Mouse (Mus musculus) heart, postnatal 36 days (tissue): ENCODE data around the gene Hsf5. TPM values are rescaled to one million over a fixed set of nuclear protein-coding genes. Genes with fewer than 3 reads are reported as not detected.
A peak's percentile ranks its signal among the peaks of the same experiment; 100 is the strongest.

Experiments
- DNase-seq, 2 experiments: peaks; one replicate each; pipeline ENCODE4 v3.0.0; 2021 to 2022
- intact Hi-C: fragments of 180-260 bp; cut with DNase I; formaldehyde crosslinking; loops from one replicate; pipeline ENCODE4 v1.15.1; 2025
- total RNA-seq, 2 experiments: library from RNA; stranded (reverse); gene quantifications; 2 replicates each; pipeline ENCODE4 v1.2.3; 2021

Hsf5 gene
- total RNA-seq, 2 experiments from 2014 or later, result not detected

DNA sequence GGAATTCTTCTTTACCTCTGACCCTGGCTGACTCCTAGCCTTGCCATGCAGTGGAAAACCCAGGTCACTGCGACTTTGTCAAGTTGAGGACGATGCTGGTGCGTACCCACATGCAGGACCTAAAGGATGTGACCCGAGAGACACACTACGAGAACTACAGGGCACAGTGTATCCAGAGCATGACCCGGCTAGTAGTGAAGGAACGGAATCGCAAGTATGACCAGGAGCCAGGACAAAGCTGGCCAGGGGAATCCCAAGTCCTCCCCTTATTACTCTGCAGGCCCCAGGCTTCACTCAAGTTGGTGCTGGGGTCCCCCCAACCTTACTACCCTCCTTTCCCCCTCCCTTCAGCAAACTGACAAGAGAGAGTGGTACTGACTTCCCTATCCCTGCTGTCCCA is 27.4 kb upstream of the Hsf5 start:
- intact Hi-C loops, result loop anchor here (5.0 kb wide), 4 partner anchors 67 to 372 kb away; no protein-coding TSS in a partner anchor

DNA sequence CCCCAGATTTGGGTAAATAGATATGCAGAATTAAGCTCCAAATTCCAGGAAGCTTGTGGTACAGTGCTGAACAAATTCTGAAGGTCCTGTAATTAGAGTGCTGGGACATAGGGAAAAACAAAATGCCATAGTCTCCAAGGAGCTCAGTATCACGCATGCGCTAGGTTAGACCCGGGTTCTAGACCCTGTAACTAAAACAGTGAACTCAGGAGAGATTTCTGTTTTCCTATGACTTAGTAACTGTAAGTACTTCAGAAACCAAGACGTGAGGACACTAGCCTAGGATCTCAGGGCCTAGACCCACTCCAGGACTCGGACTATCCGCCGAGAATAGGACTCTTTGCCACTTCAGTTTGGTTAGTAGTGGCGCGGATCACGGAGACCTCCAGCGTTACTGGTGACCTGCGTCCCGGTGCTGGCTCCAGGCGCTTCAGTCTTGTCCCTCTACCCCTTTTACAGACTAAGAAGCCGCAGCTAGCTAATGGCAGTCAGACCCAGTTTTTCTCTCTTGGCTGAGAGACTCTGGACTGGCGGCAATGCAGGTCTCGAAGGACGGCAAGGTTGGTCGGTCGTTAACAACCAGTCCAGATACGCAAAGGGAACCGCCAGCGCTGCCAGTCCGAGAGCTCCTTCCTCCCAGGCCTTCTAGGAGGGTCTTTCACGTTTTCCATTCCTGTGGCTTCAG is 26.0 kb upstream of the Hsf5 start:
- intact Hi-C loops, result loop anchor here (5.0 kb wide), 4 partner anchors 69 to 374 kb away; no protein-coding TSS in a partner anchor
- peak; percentile 52 to 63 for DNase-seq

More for the DNA sequence above, 27.4 kb upstream of the Hsf5 start:
- DNase-seq, result no peak

DNA sequence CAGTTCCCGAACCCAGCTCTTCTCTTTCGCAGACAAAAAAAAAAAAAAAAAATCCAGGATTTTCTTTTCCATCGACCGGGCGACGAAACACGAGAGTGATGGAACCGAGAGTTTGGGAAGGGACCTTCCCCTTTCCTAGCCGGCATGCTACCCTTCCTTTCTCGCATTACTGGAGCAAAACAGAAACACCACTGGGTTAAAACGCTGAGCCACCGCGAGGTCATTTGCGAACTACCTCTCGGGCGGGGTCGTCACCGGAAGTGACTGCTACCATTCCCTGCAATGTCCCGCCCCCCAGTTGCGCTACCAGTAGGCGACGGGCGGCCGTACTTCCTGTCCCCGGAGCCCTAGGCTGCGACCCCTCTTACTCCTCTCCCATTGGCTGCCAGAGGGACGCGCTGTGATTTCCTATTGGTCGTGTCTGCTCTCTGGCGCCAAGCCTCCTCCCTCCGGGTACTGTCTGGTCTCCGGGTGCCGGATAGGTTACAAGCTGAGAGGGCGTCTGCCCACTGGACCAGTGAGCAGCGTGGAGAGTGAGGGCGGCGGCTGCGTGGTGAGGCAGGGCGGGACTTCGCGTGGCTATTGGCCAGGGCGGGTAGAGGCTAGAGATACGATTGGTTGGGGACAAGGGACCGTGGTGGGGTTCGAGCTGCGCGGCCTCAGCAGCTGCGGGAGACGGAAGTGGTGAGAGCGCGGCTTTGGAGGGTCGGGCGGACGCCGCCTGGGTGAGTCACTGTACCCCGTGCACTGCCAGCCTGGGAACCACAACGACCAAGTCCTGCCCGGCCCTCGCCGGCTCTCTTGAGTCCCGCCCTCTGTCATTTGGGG is 25.2 kb upstream of the Hsf5 start, which contains the start of gene Mtmr4:
Gene Mtmr4, plus strand, starts transcription at position 637 of the 828 bp plus-strand sequence.
- intact Hi-C loops, result loop anchor here (5.0 kb wide), 4 partner anchors 69 to 374 kb away; no protein-coding TSS in a partner anchor
- DNase-seq, result peak; percentile 97 to 98

DNA sequence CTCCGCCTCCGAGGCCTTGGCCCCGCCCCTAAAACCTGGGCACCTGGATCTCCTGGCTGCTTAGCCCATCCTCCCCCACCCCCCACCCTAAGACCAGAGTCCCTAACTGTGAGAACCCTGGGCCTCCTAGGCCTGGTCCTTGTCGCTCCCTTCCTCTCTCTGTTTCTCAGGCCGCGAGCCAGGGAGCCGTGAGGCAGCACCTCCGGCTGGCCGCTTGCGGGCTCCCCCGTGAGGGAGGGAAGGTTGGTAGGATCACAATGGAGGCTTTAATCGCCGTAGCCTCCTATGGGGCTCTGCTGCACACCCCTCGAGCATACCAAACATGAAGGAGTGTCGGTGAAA is 24.6 kb upstream of the Hsf5 start:
- no peak for DNase-seq
- intact Hi-C loops, result loop anchor here (5.0 kb wide), 4 partner anchors 70 to 375 kb away; no protein-coding TSS in a partner anchor

DNA sequence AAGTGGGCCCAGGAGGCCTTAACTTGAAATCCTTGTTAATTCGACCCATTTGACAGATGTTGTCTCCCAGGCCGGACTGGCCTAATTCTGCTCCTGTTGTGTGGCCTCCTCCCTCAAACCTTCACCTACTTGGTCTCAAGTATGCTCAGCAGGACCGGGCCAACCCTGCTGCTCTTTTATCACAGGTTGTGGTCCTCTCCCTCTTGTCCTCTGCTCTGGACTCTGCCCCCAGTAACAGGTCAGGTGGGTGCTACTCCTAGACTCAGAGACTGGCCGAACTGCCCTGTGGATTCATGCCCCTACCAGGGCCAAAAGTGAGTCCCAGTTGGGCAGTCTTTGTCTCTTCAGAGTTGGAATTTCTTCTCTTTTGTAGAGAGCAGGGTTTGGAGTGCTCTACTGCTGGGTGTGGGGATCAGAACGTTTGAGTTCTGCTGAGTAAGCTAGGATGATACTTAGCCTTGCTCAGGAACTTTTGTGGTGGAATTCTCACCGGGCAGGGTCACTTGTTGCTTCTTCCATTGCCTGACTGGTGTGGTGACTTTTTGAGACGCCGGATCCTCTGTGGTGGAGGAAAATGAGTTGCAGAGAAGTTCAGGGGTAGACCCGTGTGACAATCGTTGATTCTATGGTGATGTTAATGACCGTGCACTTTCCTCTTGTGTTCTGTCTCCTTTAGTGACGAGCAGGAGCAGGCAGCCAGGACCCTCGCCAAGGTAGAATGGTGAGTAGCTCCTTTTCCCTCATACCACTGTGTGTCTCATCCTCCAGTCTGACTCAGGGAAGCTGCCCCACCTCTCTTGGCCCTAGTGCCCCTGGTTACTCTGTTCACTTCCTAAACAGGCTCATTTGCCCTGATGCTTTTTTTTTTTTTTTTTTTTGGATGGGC is 24.0 kb upstream of the Hsf5 start:
- intact Hi-C loops, result loop anchor here (5.0 kb wide), 4 partner anchors 71 to 376 kb away; no protein-coding TSS in a partner anchor
- no peak for DNase-seq

DNA sequence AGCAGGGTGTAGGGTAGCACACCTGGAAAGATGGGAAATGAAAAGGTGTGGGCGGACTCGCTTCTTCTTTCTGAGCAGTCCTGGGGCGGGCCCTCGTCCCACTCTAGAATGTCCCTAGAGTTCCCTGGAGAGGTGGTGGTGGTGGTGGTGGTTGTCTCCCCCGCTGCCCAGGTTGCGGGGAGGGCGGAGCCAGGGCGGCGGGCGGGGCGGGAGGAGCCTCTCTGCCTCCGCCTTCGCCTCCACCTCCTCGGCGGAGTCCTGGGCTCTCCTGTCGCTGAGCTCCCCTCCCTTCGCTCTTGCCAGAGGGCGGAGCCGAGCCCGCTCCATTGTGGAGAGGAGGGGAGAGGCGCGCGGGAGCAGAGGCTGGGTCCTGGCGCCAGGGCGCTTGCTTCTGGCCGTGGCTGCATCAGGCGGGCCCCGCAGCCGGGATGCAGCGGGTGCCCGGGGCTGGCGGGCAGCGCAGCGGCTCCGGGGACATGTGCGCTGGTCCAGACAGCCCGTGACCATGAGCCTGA is 21.6 kb upstream of the Hsf5 start:
- peak; percentile 79 to 82 for DNase-seq
- intact Hi-C loops, result no loop called here

DNA sequence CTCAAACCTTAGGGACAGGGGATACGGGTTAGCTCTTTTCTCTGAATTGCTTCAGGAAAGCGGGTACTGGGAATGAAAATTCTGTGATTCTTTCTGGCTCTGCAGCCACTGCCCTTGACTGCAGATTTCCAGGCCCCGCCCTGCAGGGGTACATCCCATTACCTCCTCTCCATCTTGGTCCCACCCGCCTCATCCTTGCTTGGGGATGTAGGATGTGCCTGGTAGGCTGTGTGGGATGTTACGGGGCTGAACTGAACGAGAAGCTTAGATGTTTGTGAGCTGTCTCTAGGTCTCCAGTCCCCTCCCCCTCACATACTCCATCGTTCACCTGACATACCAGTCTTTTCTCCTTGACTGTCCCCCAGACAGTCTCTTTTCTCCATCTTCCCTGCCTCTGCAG is 21.0 kb upstream of the Hsf5 start:
- DNase-seq, result no peak
- intact Hi-C loops, result no loop called here

DNA sequence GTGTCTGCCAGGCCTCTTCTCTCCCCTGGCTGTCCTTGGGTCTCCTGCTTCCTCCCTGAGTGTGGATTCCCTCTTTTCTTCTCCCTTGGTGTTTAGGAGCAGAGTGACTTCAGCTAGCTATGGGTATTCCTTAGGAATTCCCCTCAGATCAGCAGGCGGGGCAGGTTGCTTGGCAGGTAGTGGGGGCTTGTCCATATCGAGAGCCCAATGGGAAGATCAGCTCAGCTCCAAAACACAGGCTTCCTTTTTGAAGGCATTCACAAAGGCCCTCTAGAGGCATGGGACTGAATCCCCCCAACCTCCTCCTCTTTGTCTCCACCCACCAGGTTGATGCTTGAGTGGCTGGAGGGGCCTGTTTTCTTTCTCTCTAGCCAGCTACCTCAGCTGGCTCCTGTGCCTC is 20.5 kb upstream of the Hsf5 start:
- intact Hi-C loops, result no loop called here
- DNase-seq, result no peak

DNA sequence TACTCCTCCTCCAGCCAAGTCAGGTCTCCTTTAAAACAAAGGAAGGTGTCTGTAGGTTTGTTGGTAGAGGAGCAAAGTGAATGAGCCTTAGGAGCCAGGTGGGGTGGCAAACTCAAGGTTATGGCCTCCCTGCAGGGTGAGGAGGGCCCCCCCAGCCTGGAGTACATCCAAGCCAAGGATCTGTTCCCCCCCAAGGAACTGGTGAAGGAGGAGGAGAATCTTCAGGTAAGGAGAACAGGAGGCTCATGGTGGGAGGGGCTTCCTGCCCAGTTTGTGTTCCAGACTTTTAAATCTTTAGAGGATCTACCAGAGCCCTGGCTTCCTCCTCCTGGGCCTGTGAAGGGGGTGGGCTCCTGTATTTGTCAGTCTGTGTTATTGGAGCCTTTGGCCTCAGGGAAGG is 19.9 kb upstream of the Hsf5 start:
- DNase-seq, result no peak
- intact Hi-C loops, result no loop called here

DNA sequence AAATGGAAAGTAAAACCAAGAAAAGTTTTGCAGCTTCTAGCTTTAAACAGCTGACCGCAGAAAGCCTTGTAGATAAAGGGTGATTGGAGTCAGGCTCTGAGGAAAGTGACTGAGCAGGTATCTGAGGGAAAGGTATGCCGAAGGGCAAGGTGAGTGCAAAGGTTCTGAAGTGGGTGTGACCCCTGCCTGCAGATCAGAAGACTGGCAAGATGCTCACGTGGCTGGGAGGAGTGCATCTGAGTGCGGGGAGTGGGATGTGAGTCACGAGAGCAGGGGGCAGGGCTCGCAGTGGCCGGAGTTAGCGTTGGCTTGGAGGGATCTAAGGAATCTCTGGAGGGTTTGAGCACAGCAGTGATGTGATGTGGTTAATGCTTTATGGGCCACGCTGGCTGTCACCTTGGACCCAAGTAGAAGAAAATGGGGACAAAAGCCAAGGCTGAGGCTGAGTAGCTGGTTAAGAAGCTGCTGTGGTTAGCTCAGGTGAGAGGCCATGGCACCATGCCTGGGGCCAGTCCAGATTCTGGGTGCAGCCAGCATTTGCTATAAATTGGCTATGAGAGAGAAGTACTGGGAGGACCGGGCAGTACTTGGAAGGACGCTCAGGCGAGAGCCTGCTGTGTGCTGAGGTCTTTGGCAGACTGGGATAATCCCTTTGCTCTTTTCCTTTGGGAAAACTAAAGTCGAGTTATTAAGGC is 17.4 kb upstream of the Hsf5 start:
- DNase-seq, result no peak
- intact Hi-C loops, result no loop called here

DNA sequence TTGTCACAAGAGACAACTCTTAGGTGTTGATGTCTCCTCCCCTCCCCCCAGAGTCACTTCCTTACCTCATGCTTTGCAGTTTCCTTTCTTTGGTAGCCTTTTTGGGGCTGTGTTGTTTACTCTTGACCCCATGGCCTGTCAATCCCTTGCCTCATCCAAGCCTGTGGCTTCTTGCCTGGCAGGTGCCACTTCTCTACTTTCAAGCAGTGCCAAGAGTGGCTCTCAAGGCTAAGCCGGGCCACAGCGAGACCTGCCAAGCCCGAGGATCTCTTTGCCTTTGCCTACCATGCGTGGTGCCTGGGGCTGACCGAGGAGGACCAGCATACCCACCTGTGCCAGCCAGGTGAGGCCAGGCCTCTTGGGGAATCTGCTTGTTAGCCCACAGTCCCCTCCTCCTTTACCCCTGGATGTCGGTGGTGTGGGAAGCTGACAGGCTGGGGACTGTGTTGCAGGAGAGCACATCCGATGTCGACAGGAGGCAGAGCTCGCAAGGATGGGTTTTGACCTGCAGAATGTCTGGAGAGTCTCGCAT is 16.6 kb upstream of the Hsf5 start:
- no peak for DNase-seq
- intact Hi-C loops, result no loop called here

DNA sequence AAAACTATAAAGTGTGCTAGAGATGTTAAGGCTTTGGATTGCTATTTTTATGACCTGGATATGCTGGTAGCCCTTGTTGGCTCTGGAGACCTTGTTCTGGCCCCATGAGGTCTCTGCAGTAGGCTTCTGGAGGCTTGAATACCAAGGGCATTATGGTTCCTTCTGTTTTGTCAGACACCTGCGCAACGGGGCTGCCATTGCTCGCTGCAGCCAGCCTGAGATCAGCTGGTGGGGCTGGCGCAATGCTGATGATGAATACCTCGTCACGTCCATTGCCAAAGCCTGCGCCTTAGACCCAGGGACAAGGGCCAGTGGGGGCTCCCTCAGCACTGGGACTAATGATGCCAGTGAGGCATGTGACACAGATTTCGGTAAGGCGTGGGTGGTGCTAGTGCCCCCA is 14.7 kb upstream of the Hsf5 start:
- DNase-seq, result no peak
- intact Hi-C loops, result no loop called here

DNA sequence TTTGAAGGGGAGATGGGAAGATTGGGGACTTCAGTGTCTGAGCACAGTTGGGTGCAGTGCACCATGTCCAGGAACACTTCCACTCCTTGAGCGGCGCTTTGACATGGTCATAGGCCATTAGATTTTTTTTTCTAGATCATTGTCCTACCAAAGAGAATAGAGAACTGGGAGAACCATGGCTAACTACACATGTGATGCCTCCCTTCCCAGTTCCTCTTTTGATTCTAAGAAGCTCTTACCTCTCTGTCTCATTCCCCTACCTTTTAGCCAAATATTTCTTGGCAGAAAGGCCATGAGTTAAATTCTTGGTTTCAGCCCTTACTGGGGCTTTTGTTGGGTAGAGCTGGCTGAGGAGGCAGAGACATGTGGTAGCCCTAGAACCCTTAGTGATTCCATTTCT is 13.4 kb upstream of the Hsf5 start:
- intact Hi-C loops, result no loop called here
- DNase-seq, result no peak

DNA sequence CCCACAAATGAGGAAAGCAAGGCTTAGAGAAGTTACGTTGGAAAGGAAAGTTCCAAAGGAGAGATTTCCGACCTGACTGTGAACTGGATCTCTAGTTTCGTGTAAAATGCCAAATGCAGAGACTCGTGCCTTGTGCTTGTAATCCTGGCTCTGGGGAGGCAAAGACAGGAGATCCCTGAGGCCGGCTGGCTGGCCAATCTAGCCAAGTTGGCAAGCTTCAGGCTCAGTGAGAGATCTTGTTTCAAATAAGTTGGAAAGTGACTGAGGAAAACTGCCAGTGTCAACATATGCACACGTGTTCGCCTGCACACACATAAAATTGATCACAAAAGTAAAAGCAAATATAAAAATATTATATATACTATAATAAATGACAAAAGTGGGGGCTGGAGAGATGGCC is 7.7 kb upstream of the Hsf5 start:
- intact Hi-C loops, result no loop called here
- no peak for DNase-seq

DNA sequence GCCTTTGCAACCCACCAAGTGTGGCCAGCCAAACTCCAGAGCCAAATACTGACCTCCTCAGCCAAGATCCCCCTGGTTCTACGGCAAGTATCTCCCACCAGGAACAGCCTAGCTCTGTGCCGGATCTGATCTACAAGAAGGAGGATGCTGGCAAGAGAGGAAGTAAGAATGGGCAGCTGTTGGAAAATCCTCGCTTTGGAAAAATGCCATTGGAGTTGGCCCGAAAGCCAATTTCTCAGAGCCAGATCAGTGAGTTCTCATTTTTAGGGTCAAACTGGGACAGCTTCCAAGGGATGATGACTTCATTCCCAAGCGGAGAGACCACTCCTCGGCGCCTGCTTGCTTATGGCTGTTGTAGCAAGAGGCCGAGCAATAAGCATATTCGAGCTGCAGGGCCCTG is 5.4 kb upstream of the Hsf5 start:
- DNase-seq, result no peak
- intact Hi-C loops, result no loop called here

DNA sequence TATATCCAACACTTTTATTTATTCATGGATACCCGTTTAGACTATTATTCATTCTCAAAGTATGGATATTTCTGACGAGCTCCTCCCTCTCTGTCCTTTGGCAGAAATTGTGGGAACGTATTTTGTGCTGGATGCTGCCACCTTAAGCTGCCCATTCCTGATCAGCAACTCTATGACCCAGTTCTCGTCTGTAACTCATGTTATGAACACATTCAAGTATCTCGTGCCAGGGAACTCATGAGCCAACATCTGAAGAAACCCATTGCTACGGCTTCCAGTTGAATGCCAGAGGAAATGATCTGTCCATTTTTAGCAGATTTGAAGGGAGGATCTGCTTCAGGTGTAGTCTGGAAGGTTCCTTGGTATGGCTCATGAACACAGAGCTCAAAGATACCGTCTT is 3.0 kb upstream of the Hsf5 start:
- no peak for DNase-seq
- intact Hi-C loops, result no loop called here

DNA sequence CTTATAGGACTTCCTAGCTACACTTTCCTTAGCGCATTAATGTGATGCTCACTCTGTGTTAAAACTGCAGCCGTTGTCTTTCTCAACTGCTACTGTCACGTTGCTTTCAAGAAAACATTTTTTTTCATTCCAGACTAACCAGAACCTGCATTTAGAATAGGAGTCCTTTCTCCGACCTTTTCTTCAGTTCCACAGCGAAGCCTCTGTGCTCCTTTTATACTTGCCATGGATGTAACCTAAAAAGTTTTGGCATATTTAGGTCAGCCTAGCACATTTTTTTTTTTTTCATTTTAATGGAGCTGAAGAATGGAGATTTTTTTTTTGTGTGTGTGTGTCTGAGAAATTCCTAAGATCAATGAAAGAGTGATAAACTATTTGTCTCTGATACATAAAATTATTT is 1.4 kb upstream of the Hsf5 start:
- no peak for DNase-seq
- intact Hi-C loops, result no loop called here

DNA sequence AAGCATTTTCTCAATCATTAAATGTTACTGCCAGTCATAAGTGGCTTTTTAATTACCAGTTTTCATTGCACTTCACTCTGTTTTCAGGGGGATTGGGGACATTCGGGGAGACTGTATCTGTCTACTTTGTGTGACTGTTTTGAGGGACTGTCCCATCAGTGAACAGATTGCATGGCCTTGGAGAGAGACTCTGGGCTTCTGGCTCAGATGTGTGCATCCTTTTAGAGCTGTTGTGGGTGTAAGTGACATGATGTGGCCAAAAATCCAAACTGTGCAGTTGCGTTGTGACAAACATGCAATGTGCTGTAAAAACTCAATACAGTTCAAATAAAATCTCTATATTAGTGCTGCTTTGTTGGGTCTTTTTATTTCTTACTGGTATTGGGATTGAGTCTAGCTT is 1.0 kb upstream of the Hsf5 start:
- no peak for DNase-seq
- intact Hi-C loops, result no loop called here

DNA sequence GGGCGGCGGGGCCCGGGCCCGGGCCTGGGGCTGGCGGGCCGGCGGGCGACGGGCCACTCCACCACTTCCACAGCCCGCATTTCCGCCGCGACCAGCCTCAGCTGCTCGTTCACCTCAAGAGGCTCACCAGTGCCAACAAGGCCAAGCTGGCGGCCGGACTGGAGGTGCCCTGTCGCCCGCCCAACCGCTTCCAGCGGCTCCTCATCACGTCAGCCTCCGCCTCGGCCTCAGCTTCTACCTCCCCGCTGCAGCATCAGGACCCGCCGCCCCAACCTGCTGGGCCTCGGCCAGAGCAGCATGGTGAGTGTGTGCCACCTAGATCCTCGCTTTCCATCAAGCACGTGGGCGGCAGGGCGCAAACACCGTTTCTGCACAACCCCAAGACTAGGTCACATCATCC is 642 bp downstream of the Hsf5 start:
- no peak for DNase-seq
- intact Hi-C loops, result no loop called here

DNA sequence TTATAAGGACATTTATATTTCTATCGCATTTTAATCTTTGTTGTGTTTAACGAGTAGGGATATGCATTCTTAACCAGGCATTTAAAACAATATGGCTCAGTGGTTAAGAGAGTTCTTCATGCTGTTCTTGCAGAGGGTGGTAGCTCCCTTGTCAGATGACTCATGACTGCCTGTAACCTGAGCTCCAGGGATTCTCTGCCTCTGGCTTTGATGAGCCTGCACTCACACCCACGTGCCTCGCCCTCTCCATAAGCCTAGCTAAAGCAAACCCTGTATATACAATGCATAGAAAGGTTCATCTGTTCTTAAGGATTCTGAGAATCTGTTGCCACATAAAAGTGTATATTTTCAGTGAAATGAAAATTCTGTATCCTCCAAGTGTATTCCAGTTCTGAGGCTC is 6.2 kb downstream of the Hsf5 start:
- DNase-seq, result no peak
- intact Hi-C loops, result no loop called here
